Mouse (Mus musculus) midbrain, embryonic 15.5 days (tissue): ENCODE data around the gene Gchfr. TPM values are rescaled to one million over a fixed set of nuclear protein-coding genes. Genes with fewer than 3 reads are reported as not detected.

ENCODE experiments used
- ATAC-seq: fragments of 200-750 bp; cut with Nextera tagmentation; replicated peaks from 2 replicates; pipeline ENCODE4 v1.8.0; 2017; ENCODE audit warnings: moderate TSS enrichment
- H3K27ac ChIP-seq: fragments of 300-500 bp; sonication (generic); 2 replicates; pipeline ENCODE4 v1.5.1; 2015; ENCODE audit warnings: mild to moderate bottlenecking, inconsistent platforms
- H3K27me3 ChIP-seq: fragments of 300-500 bp; sonication (generic); replicated peaks from 2 replicates; pipeline ENCODE4 v1.6.1; 2015; ENCODE audit warnings: inconsistent platforms
- H3K36me3 ChIP-seq: fragments of 300-500 bp; sonication (generic); replicated peaks from 2 replicates; pipeline ENCODE4 v1.6.1; 2015; ENCODE audit warnings: inconsistent platforms
- H3K4me1 ChIP-seq: fragments of 300-500 bp; sonication (generic); 2 replicates; pipeline ENCODE4 v1.6.1; 2015; ENCODE audit warnings: inconsistent platforms
- H3K4me2 ChIP-seq: fragments of 300-500 bp; sonication (generic); 2 replicates; pipeline ENCODE4 v1.6.1; 2015; ENCODE audit warnings: inconsistent platforms, mild to moderate bottlenecking, moderate library complexity
- H3K4me3 ChIP-seq: fragments of 300-500 bp; sonication (generic); 2 replicates; pipeline ENCODE4 v1.5.1; 2015; ENCODE audit warnings: mild to moderate bottlenecking, inconsistent platforms
- H3K9ac ChIP-seq: fragments of 300-500 bp; sonication (generic); 2 replicates; pipeline ENCODE4 v1.6.1; 2015; ENCODE audit warnings: mild to moderate bottlenecking, inconsistent platforms
- H3K9me3 ChIP-seq: fragments of 300-500 bp; sonication (generic); 2 replicates; pipeline ENCODE4 v1.6.1; 2016; ENCODE audit warnings: inconsistent platforms
- WGBS: fragments of 180-500 bp; shearing (Covaris S2); methylation state at CpG from one replicate; pipeline ENCODE4 v1.1.7; 2015; ENCODE audit warnings: mixed read lengths; 5-methylcytosine and 5-hydroxymethylcytosine counted together
- polyA plus RNA-seq: library from polyadenylated mRNA; unstranded; fragments of >200 nt; fragmentation: Nextera tagmentation; extraction: Ambion mirVana; gene quantifications from 2 replicates; pipeline ENCODE4 v1.2.1, GENCODE M21; 2015

Gene Gchfr
- polyA plus RNA-seq, 1 experiment from 2014 or later = 6.8 TPM

DNA sequence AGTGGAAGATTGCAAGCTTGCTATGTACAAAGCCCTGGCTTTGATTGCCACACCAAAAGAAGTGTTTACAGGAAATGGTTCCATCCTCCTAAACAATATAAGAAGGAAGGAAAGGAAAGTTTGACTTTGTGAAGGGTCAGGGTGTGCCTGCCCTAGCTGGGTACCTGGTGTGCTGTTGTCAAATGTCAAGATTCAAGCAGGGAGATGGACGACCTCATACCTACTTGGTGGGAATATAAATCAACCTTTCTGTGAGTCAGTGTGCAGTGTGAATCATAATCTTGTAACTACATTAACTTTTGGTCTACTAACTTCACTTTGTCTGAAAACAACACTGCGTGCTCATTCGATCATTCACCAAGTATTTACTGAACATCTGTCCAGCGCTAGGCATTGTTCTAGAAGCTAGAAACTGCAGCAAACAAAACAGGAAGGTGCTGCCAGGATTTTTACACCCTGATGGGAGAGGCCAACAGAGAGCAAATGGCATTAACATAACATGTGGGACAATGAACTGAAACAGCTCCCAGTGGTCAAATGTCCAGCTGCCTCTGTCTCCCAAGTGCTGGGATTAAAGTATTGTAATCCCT, 36.4 kb downstream of the Gchfr start:
- Histone ChIP-seq H3K36me3 (no peaks in the 10 kb centered on the region), H3K27ac (no peak overlapping the region), H3K4me1 (peaks cover 16% of the 10 kb centered on the region), H3K9me3 (no peaks in the 10 kb centered on the region), H3K9ac (no peak overlapping the region), H3K27me3 (no peaks in the 10 kb centered on the region), H3K4me2 (no peak overlapping the region), H3K4me3 (no peak overlapping the region)
- no peak for ATAC-seq
- 82% methylated on average over 4 of the region's 4 CpGs for WGBS

DNA sequence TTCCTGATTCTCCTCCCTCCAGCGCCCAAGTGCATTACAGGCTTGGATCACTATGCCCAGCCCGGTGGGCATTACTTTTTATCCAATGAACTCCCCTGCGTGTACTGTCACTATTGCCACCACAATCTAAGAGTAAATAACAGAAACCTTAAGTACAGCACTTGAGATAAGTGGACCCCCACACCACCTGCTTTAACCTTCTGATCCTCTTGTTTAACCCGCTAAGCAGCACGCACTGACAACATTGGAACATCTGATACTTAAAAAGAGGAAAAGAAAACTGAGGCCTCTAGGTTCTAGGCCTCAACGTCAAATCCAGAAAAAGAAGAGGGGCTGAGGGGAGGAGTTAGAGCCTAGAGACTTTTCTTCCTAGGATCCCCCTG, 40.4 kb downstream of the Gchfr start:
- Histone ChIP-seq H3K4me1 (peaks cover 25% of the 10 kb centered on the region), H3K27ac (peak overlapping the region; percentile 85), H3K9me3 (no peaks in the 10 kb centered on the region), H3K36me3 (peaks cover 14% of the 10 kb centered on the region; the same call in 1 of the 2 replicates), H3K4me3 (peak overlapping the region; percentile 75), H3K9ac (peak overlapping the region; percentile 75), H3K4me2 (peak overlapping the region; percentile 64), H3K27me3 (no peaks in the 10 kb centered on the region)
- no peak for ATAC-seq
- 20% methylated on average over 6 of the region's 6 CpGs for WGBS

DNA sequence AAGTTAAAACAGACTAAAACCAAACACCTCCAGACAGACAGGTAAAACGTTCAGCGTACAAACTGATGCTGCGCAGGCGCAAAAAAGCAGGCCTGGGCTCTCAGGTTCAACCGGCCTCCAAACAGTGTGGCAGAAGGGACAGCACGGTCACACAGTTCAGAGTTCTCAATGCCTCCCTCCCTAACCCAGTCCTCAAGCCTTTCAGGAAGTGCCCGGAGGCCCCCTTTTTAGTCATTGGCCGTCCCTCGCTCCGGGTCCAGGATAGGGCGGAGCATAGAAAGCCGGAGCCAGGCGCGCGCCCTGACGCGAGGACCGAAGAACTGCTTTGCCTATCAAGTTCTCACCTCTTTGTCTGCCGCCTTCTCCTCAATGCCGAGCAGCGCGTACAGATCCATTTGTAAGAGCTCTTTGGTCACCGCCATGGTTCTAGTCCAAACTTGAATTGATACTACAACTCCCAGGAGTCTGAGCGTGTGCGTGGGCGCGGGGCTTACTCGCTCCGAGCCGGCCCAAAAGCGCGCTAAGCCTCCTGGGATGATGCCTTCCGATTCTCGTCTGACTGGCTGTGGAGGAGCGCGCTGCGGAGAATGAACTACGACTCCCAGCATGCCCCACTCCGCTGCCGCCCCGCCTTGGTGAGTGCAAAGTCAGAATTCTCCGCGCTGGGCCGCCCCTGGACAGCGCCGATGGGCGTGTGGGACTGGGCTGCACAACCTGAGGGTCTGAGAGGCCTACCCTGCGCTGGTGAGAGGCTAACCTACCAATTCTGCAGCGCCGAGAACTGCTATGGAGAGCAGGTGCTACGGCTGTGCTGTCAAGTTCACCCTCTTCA, 41.0 kb downstream of the Gchfr start, which contains the start of the genes Zfyve19 and Dnajc17:
Zfyve19 (plus strand) TSS at position 274 of the 832 bp plus-strand sequence.
Dnajc17 (minus strand) TSS at position 452 of the 832 bp plus-strand sequence.
- H3K4me3 ChIP-seq = peak within 1 kb of the TSS; percentile 75
- peak within 1 kb of the TSS; percentile 64 for H3K4me2 ChIP-seq
- H3K36me3 ChIP-seq = peaks cover 20% of the 10 kb centered on the region; the same call in 1 of the 2 replicates
- ATAC-seq = peak; percentile 97
- peak within 1 kb of the TSS; percentile 77 for H3K9ac ChIP-seq
- H3K9me3 ChIP-seq = no peaks in the 10 kb centered on the region
- no peaks in the 10 kb centered on the region for H3K27me3 ChIP-seq
- peak within 1 kb of the TSS; percentile 85 for H3K27ac ChIP-seq
- peaks cover 25% of the 10 kb centered on the region for H3K4me1 ChIP-seq
- 0% methylated on average over 51 of the region's 51 CpGs for WGBS

DNA sequence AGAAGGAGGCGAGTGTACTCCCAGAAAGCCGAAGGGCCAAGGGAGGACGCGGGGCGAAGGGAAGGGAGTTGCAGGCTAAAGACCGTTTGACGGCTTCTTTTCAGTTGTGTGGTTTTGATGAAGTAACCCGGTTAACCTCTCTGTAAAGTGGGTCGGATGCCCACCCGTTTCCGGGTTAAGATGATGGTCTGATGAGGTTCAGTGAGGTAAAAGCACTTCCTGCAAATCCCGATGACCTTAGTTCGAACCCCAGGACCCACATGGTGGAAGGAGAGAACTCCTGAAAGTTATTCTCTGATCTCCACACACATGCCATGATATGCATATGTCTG, 41.6 kb downstream of the Gchfr start:
- peak overlapping the region; percentile 77 for H3K9ac ChIP-seq
- H3K4me1 ChIP-seq = peaks cover 25% of the 10 kb centered on the region
- no peaks in the 10 kb centered on the region for H3K27me3 ChIP-seq
- ATAC-seq = no peak; the same call in 1 of the 2 replicates
- peak overlapping the region; percentile 75 for H3K4me3 ChIP-seq
- H3K9me3 ChIP-seq = no peaks in the 10 kb centered on the region
- 1% methylated on average over 13 of the region's 13 CpGs for WGBS
- peak overlapping the region; percentile 52 for H3K4me2 ChIP-seq
- peak overlapping the region; percentile 85 for H3K27ac ChIP-seq
- H3K36me3 ChIP-seq = peaks cover 21% of the 10 kb centered on the region; the same call in 1 of the 2 replicates

Other genes starting within 250 kb of the Gchfr start
- gene Chst14, start 241.3 kb upstream of the Gchfr start, polyA plus RNA-seq = 4.7 and 6.0 TPM in 2 replicates
- gene Ccdc32, start 138.4 kb upstream of the Gchfr start, polyA plus RNA-seq = 37.1 and 38.5 TPM in 2 replicates
- 4.6 and 4.9 TPM in 2 replicates for gene Rpusd2, start 133.0 kb upstream of the Gchfr start, polyA plus RNA-seq
- gene Knl1, start 120.7 kb upstream of the Gchfr start, polyA plus RNA-seq = 5.9 and 7.2 TPM in 2 replicates
- 8.3 and 9.8 TPM in 2 replicates for gene Rad51, start 55.0 kb upstream of the Gchfr start, polyA plus RNA-seq
- 46.7 and 49.6 TPM in 2 replicates for gene Rmdn3, start 10.7 kb upstream of the Gchfr start, polyA plus RNA-seq
- gene Gm14137, start 6.7 kb downstream of the Gchfr start, polyA plus RNA-seq = 1.1 and 1.2 TPM in 2 replicates
- 68.3 and 73.3 TPM in 2 replicates for gene Zfyve19, start 40.8 kb downstream of the Gchfr start, polyA plus RNA-seq
- gene Dnajc17, start 41.0 kb downstream of the Gchfr start, polyA plus RNA-seq = 25.0 and 29.4 TPM in 2 replicates
- not detected in 2 replicates for gene Ppp1r14d, start 62.1 kb downstream of the Gchfr start, polyA plus RNA-seq
- 0.65 and 0.77 TPM in 2 replicates for gene Spint1, start 69.6 kb downstream of the Gchfr start, polyA plus RNA-seq
- gene Rhov, start 103.5 kb downstream of the Gchfr start, polyA plus RNA-seq = 43.3 and 45.5 TPM in 2 replicates
- 31.7 and 32.3 TPM in 2 replicates for gene Vps18, start 121.0 kb downstream of the Gchfr start, polyA plus RNA-seq
- gene Dll4, start 158.0 kb downstream of the Gchfr start, polyA plus RNA-seq = 5.2 and 5.3 TPM in 2 replicates
- 8.1 and 9.0 TPM in 2 replicates for gene Chac1, start 183.5 kb downstream of the Gchfr start, polyA plus RNA-seq